Mouse (Mus musculus) G1E (cell line): ENCODE data around the gene Prss43. TPM values are rescaled to one million over a fixed set of nuclear protein-coding genes. Genes with fewer than 3 reads are reported as not detected.
"Not testable (repeated sequence)": the region's sequence is repeated elsewhere in the genome, so short reads cannot be mapped to it uniquely, and the experiment has no call there.

Experiments used
- ATAC-seq: 2 replicates; pipeline ENCODE4 v1.8.0; 2016; ENCODE audit warnings: mild to moderate bottlenecking; ENCODE audit not compliant: insufficient number of reproducible peaks, poor library complexity, low FRiP score, severe bottlenecking; ENCODE audit errors: extremely low read depth
- DNase-seq: peaks from one replicate; pipeline ENCODE4 v3.0.0; 2012; ENCODE audit warnings: low spot score
- H3K27me3 ChIP-seq: 2 replicates; pipeline ENCODE4 v1.6.1; 2012; ENCODE audit warnings: mild to moderate bottlenecking, low read length, inconsistent platforms; ENCODE audit not compliant: insufficient read depth
- H3K36me3 ChIP-seq: replicated peaks from 2 replicates; pipeline ENCODE3; 2012; ENCODE audit warnings: mild to moderate bottlenecking, inconsistent platforms
- H3K4me1 ChIP-seq: 2 replicates; pipeline ENCODE4 v1.6.1; 2012; ENCODE audit warnings: low read depth, low read length, inconsistent platforms, mixed read lengths; ENCODE audit not compliant: insufficient read depth
- H3K4me3 ChIP-seq: 2 replicates; pipeline ENCODE4 v1.5.1; 2012; ENCODE audit warnings: low read depth, mild to moderate bottlenecking, inconsistent platforms, low read length, moderate library complexity, mixed read lengths
- H3K9me3 ChIP-seq: replicated peaks from 2 replicates; pipeline ENCODE4 v1.6.1; 2012; ENCODE audit warnings: inconsistent platforms
- CTCF ChIP-seq: IDR thresholded peaks from 2 replicates; pipeline ENCODE4 v1.5.1; 2012; ENCODE audit warnings: low read depth, low read length, inconsistent platforms, mixed read lengths
- GATA1 ChIP-seq: IDR thresholded peaks from 2 replicates; pipeline ENCODE4 v1.6.1; 2012; ENCODE audit warnings: borderline replicate concordance, low read length, inconsistent platforms, mixed read lengths
- GATA2 ChIP-seq: IDR thresholded peaks from 2 replicates; pipeline ENCODE4 v1.6.1; 2012; ENCODE audit warnings: low read depth, low read length, inconsistent platforms, borderline replicate concordance
- POLR2AphosphoS5 ChIP-seq: IDR thresholded peaks from 2 replicates; pipeline ENCODE4 v1.6.1; 2012; ENCODE audit warnings: low read depth, low read length, inconsistent platforms; ENCODE audit not compliant: insufficient replicate concordance
- TAL1 ChIP-seq: conservative IDR thresholded peaks from 2 replicates; pipeline ENCODE4 v1.6.1; 2012; ENCODE audit warnings: low read depth, low read length, inconsistent platforms, mixed read lengths
- polyA plus RNA-seq: library from polyadenylated mRNA; stranded (reverse); fragments of >175 nt; gene quantifications from 2 replicates; pipeline ENCODE4 v1.2.3, GENCODE M21; 2012
- total RNA-seq, 2 experiments: library from RNA; stranded (forward) in 1 of 2; stranded (reverse) in 1 of 2; fragments of 200-1000 nt in 1 of 2; fragments of >200 nt in 1 of 2; fragmentation: Nextera tagmentation in 1 of 2; gene quantifications; 2 replicates each; pipeline ENCODE4 v1.2.3; 2014 to 2017

The Prss43 gene
- total and polyA plus RNA-seq, 3 experiments: 0.05 TPM; not detected in 2

- Histone ChIP-seq H3K27me3 (no peaks in the 10 kb centered on the region), H3K36me3 (peaks cover 4% of the 10 kb centered on the region), H3K9me3 (no peaks in the 10 kb centered on the region), H3K4me3 (no peak overlapping the region), H3K4me1 (0 out of 2 replicates have a peak, but pooled peaks cover 3% of the 10 kb centered on the region)
- TF ChIP-seq POLR2AphosphoS5 (no peak), GATA2 (no peak), GATA1 (no peak), TAL1 (no peak), CTCF (no peak)
- no peak for DNase-seq
- no peak for ATAC-seq
Measured at GRCm38 (mm10) chr9:110803294-110803693, 23.2 kb upstream of the Prss43 start.

GRCm38 (mm10) chr9:110810051-110810450, 16.4 kb upstream of the Prss43 start:
- peaks cover 2% of the 10 kb centered on the region; the same call in 1 of the 2 replicates for H3K27me3 ChIP-seq
- no peak overlapping the region for H3K4me3 ChIP-seq
- TF ChIP-seq POLR2AphosphoS5: no peak
- TF ChIP-seq GATA1: no peak
- no peak for TF ChIP-seq GATA2
- TF ChIP-seq TAL1: no peak
- no peak for TF ChIP-seq CTCF
- H3K4me1 ChIP-seq: peaks cover 4% of the 10 kb centered on the region
- no peaks in the 10 kb centered on the region for H3K9me3 ChIP-seq
- no peak for DNase-seq
- ATAC-seq: no peak
- H3K36me3 ChIP-seq: no peaks in the 10 kb centered on the region

- no peak within 1 kb of the TSS for H3K4me3 ChIP-seq
Measured at GRCm38 (mm10) chr9:110813789-110814188, 12.7 kb upstream of the Prss43 start, which contains the start of gene Prss44. TSS of gene Prss44 (plus strand) at chr9:110813994.

GRCm38 (mm10) chr9:110820546-110820945, 5.9 kb upstream of the Prss43 start:
- not testable (repeated sequence) for H3K4me3 ChIP-seq, ATAC-seq, H3K4me1 ChIP-seq, H3K36me3 ChIP-seq, DNase-seq, H3K9me3 ChIP-seq
- peaks cover 18% of the 10 kb centered on the region; the same call in 1 of the 2 replicates for H3K27me3 ChIP-seq

More at GRCm38 (mm10) chr9:110813789-110814188, 12.7 kb upstream of the Prss43 start, which contains the start of gene Prss44:
- no peak for DNase-seq
- Histone ChIP-seq H3K27me3 (peaks cover 2% of the 10 kb centered on the region; the same call in 1 of the 2 replicates), H3K4me1 (peaks cover 4% of the 10 kb centered on the region), H3K9me3 (no peaks in the 10 kb centered on the region), H3K36me3 (no peaks in the 10 kb centered on the region)
- no peak for ATAC-seq
- TF ChIP-seq GATA2 (no peak), TAL1 (no peak), POLR2AphosphoS5 (no peak), CTCF (no peak), GATA1 (no peak)

GRCm38 (mm10) chr9:110821436-110821835, 5.1 kb upstream of the Prss43 start:
- no peak overlapping the region for H3K4me3 ChIP-seq
- peaks cover 18% of the 10 kb centered on the region; the same call in 1 of the 2 replicates for H3K27me3 ChIP-seq
- TF ChIP-seq GATA1: no peak
- TF ChIP-seq TAL1: no peak
- ATAC-seq (no peak), DNase-seq (no peak)
- H3K9me3 ChIP-seq: no peaks in the 10 kb centered on the region
- no peaks in the 10 kb centered on the region for H3K4me1 ChIP-seq
- no peaks in the 10 kb centered on the region for H3K36me3 ChIP-seq

- Histone ChIP-seq H3K9me3 (no peaks in the 10 kb centered on the region), H3K27me3 (peaks cover 20% of the 10 kb centered on the region), H3K36me3 (no peaks in the 10 kb centered on the region), H3K4me3 (no peak overlapping the region), H3K4me1 (no peaks in the 10 kb centered on the region)
- DNase-seq: no peak
- TF ChIP-seq TAL1: no peak
- no peak for TF ChIP-seq GATA2
- no peak for TF ChIP-seq GATA1
- ATAC-seq: no peak
Measured at GRCm38 (mm10) chr9:110825426-110825825, 1.1 kb upstream of the Prss43 start.

GRCm38 (mm10) chr9:110825832-110826231, 658 bp upstream of the Prss43 start:
- Histone ChIP-seq H3K27me3 (peaks cover 20% of the 10 kb centered on the region), H3K36me3 (no peaks in the 10 kb centered on the region), H3K4me1 (no peaks in the 10 kb centered on the region), H3K9me3 (no peaks in the 10 kb centered on the region), H3K4me3 (no peak overlapping the region)
- DNase-seq (no peak), ATAC-seq (no peak)
- TF ChIP-seq TAL1 (no peak), CTCF (no peak), POLR2AphosphoS5 (no peak), GATA1 (no peak), GATA2 (no peak)
